Mouse (Mus musculus): ENCODE results near the gene Adgra3. TPM values are rescaled to one million over a fixed set of nuclear protein-coding genes. Genes with fewer than 3 reads are reported as not detected.

Adgra3 gene
- total and polyA plus RNA-seq, 3 experiments = not detected

DNA sequence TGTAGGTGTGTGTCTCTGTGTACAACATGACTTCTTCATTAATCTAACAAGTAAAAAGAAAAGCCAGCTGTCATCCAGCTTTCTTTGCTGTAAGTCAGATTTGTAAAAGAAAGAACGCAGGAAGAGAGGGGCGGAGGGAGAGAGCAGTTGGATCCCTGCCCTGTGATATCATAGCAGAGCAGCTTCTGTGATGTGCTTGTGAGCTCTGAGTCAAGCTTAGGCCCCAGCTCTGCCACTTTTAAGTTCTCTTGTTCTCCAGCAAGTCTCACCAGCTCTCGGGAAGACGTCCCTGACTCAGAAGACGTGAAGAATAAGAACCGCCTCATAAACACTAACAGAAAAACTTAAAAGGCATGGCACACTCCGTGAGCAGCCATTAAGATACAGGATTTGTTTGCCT is 31.8 kb downstream of the Adgra3 start:
- no peak for DNase-seq (ENCODE audit: low read depth, low spot score)
- no peak overlapping the region for H3K9ac ChIP-seq (ENCODE audit: control insufficient read depth, low read depth, low read length, poor library complexity, severe bottlenecking)
- no peaks in the 10 kb centered on the region for H3K36me3 ChIP-seq (ENCODE audit: control insufficient read depth in 1 of 2, insufficient read depth in 2 of 2, low read length in 2 of 2)
- H3K27me3 ChIP-seq (ENCODE audit: control insufficient read depth in 1 of 2, insufficient read depth in 2 of 2, low read length in 2 of 2) = no peaks in the 10 kb centered on the region
- no peaks in the 10 kb centered on the region for H3K9me3 ChIP-seq (replicated peaks; ENCODE audit: insufficient read depth, low read length)
- H3K27ac ChIP-seq (ENCODE audit: control insufficient read depth, low read depth, low read length) = no peak overlapping the region
- no peak overlapping the region for H3K4me3 ChIP-seq (ENCODE audit: control insufficient read depth in 1 of 2, insufficient read depth in 1 of 2, low read depth in 2 of 2, low read length in 2 of 2)
- no peaks in the 10 kb centered on the region for H3K4me1 ChIP-seq (ENCODE audit: control insufficient read depth in 1 of 2, insufficient read depth in 2 of 2, low read length in 2 of 2)
- TF ChIP-seq MXI1 (IDR thresholded peaks at IDR 0.05; ENCODE audit: low read depth, low read length) (no peak), TAL1 (IDR thresholded peaks at IDR 0.05; ENCODE audit: low read length) (no peak), RCOR1 (IDR thresholded peaks at IDR 0.05; ENCODE audit: low read depth, low read length) (no peak), NELFE (IDR thresholded peaks at IDR 0.05; ENCODE audit: low read depth, low read length) (no peak), TCF12 (IDR thresholded peaks at IDR 0.05; ENCODE audit: low read depth, low read length) (no peak), CHD2 (IDR thresholded peaks at IDR 0.05; ENCODE audit: low read length) (no peak)
- no peaks in the 10 kb centered on the region for H3K79me2 ChIP-seq (ENCODE audit: control insufficient read depth, insufficient read depth, low read length, poor library complexity)

DNA sequence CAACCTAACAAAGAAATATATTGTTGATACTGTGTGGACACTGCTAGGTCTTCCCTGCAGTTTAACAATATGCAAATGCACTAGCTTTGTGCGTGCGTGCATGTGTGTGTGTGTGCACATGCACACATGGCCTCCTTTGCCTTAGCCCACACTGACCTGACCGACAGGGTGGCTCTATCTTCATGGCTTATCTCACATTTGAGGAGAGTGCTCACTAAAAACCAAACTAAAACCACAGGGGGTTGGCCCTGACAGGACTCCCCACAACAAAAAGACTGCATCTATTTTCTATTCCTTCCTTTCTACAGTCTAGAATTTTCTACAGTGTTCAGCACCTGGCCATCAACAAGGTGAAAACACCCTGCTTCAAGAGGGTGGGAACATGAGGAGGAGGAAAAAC is 32.7 kb downstream of the Adgra3 start:
- Histone ChIP-seq H3K27ac (ENCODE audit: control insufficient read depth, low read depth, low read length) (no peak overlapping the region), H3K4me3 (ENCODE audit: control insufficient read depth in 1 of 2, insufficient read depth in 1 of 2, low read depth in 2 of 2, low read length in 2 of 2) (no peak overlapping the region), H3K79me2 (ENCODE audit: control insufficient read depth, insufficient read depth, low read length, poor library complexity) (no peaks in the 10 kb centered on the region), H3K9ac (ENCODE audit: control insufficient read depth, low read depth, low read length, poor library complexity, severe bottlenecking) (no peak overlapping the region), H3K27me3 (ENCODE audit: control insufficient read depth in 1 of 2, insufficient read depth in 2 of 2, low read length in 2 of 2) (no peaks in the 10 kb centered on the region), H3K9me3 (replicated peaks; ENCODE audit: insufficient read depth, low read length) (no peaks in the 10 kb centered on the region), H3K4me1 (ENCODE audit: control insufficient read depth in 1 of 2, insufficient read depth in 2 of 2, low read length in 2 of 2) (no peaks in the 10 kb centered on the region), H3K36me3 (ENCODE audit: control insufficient read depth in 1 of 2, insufficient read depth in 2 of 2, low read length in 2 of 2) (no peaks in the 10 kb centered on the region)
- DNase-seq (ENCODE audit: low read depth, low spot score) = no peak
- TF ChIP-seq ETS1 (IDR thresholded peaks at IDR 0.05; ENCODE audit: low read depth, low read length) (no peak), KAT2A (conservative IDR thresholded peaks at IDR 0.05; ENCODE audit: low read depth, low read length) (no peak), SIN3A (IDR thresholded peaks at IDR 0.05; ENCODE audit: low read length) (no peak), GATA1 (IDR thresholded peaks at IDR 0.05; ENCODE audit: low read depth, low read length) (no peak), EP300 (IDR thresholded peaks at IDR 0.05; ENCODE audit: low read depth in 1 of 2, low read length in 2 of 2) (no peak), NELFE (IDR thresholded peaks at IDR 0.05; ENCODE audit: low read depth, low read length) (no peak), CTCF (IDR thresholded peaks at IDR 0.05 in 2 of 3, conservative IDR thresholded peaks at IDR 0.05 in 1 of 3; ENCODE audit: control insufficient read depth in 1 of 3, insufficient read depth in 1 of 3, low read depth in 2 of 3, low read length in 3 of 3, poor library complexity in 1 of 3, severe bottlenecking in 1 of 3) (no peak), E2F4 (IDR thresholded peaks at IDR 0.05; ENCODE audit: borderline replicate concordance, low read depth, low read length) (no peak), ZNF384 (IDR thresholded peaks at IDR 0.05; ENCODE audit: low read depth, low read length) (no peak), NRF1 (IDR thresholded peaks at IDR 0.05; ENCODE audit: insufficient read depth, low read depth, low read length, poor library complexity, severe bottlenecking) (no peak), SMC3 (IDR thresholded peaks at IDR 0.05; ENCODE audit: low read depth, low read length) (no peak)

DNA sequence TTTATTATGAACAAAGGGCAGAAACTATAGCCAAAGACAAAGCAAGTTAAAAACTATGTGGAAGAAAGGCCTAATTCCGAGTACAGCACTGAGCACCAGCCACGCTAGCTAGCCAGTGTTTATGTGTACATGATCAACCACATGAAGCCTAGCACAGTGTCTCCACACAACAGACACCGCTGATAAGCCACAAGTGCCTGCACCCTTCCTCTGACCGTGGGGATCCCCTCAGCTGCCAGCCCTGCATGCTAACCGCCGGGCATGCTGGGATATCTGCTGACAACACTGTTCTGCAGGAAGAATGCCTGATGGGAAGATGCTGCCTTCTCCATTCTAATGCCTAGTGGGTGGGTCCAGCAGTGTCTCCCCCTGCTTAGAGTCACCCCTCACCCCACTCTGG is 34.7 kb downstream of the Adgra3 start:
- Histone ChIP-seq H3K9me3 (replicated peaks; ENCODE audit: insufficient read depth, low read length) (no peaks in the 10 kb centered on the region), H3K4me1 (ENCODE audit: control insufficient read depth in 1 of 2, insufficient read depth in 2 of 2, low read length in 2 of 2) (no peaks in the 10 kb centered on the region), H3K4me3 (ENCODE audit: control insufficient read depth in 1 of 2, insufficient read depth in 1 of 2, low read depth in 2 of 2, low read length in 2 of 2) (no peak overlapping the region), H3K79me2 (ENCODE audit: control insufficient read depth, insufficient read depth, low read length, poor library complexity) (no peaks in the 10 kb centered on the region), H3K36me3 (ENCODE audit: control insufficient read depth in 1 of 2, insufficient read depth in 2 of 2, low read length in 2 of 2) (no peaks in the 10 kb centered on the region), H3K27me3 (ENCODE audit: control insufficient read depth in 1 of 2, insufficient read depth in 2 of 2, low read length in 2 of 2) (no peaks in the 10 kb centered on the region), H3K9ac (ENCODE audit: control insufficient read depth, low read depth, low read length, poor library complexity, severe bottlenecking) (no peak overlapping the region), H3K27ac (ENCODE audit: control insufficient read depth, low read depth, low read length) (no peak overlapping the region)
- DNase-seq (ENCODE audit: low read depth, low spot score) = no peak
- TF ChIP-seq RCOR1 (IDR thresholded peaks at IDR 0.05; ENCODE audit: low read depth, low read length) = no peak
- no peak for TF ChIP-seq ZC3H11A (IDR thresholded peaks at IDR 0.05; ENCODE audit: low read depth, low read length)

Measured in MEL (cell line).